Mouse (Mus musculus): ENCODE results near the gene Gm12394.
"Not testable (repeated sequence)": the region's sequence is repeated elsewhere in the genome, so short reads cannot be mapped to it uniquely, and the experiment has no call there.

DNA sequence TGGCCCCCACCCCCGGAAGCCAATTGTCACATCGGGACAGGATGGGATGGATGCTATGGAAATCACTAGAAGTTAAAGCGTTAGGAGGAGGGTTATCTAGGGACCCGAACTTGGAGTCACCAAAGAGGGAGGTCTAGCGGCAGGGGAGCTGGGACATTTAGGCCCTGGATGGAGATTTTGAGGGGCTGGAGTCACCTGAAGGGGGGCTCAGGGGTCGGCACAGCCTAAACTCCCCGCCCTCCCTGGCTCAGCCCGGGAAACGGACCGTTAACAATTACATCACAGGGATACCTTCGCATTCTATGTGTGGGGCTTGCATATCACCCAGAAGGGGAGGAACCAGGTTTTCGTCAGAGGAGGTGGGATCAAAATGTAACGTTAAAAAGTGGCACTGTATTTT lies 121.3 kb downstream of the Gm12394 start, which contains the start of gene 4930578G10Rik:
- TF ChIP-seq CTCF, POLR2A (IDR thresholded peaks at IDR 0.05; ENCODE audit: extremely low read depth, insufficient read depth, low read length): not testable (repeated sequence)
